In genomic region chr1:143054451-143055024, GRCm38 (mm10) we compare ENCODE assay signal across 20 mouse cellular contexts.
"Had no signal": no experiment of that assay in that cellular context is flagged by ENCODE, and none has a peak within 500 bp of the region (broad histone marks: within the 10 kb centered on the region; RNA-seq: fewer than 3 reads in every experiment).

No protein-coding gene starts in this region.

- H3K9ac ChIP-seq: liver, postnatal 0 days; lung, embryonic 15.5 days; midbrain, embryonic 12.5 days; neural tube, embryonic 13.5 days; neural tube, embryonic 15.5 days; stomach, embryonic 15.5 days had no signal

- H3K27me3 ChIP-seq: lung, embryonic 15.5 days; megakaryocyte, embryonic 14.5 days; midbrain, embryonic 12.5 days; neural tube, embryonic 13.5 days; neural tube, embryonic 15.5 days; stomach, embryonic 15.5 days had no signal

- H3K9me3 ChIP-seq: lung, embryonic 15.5 days; megakaryocyte, embryonic 14.5 days; midbrain, embryonic 12.5 days; neural tube, embryonic 13.5 days; neural tube, embryonic 15.5 days; stomach, embryonic 15.5 days had no signal

- H3K4me2 ChIP-seq: lung, embryonic 15.5 days; midbrain, embryonic 12.5 days; neural tube, embryonic 13.5 days; neural tube, embryonic 15.5 days; stomach, embryonic 15.5 days had no signal

- H3K4me1 ChIP-seq: lung, embryonic 15.5 days; megakaryocyte, embryonic 14.5 days; neural tube, embryonic 13.5 days; neural tube, embryonic 15.5 days; stomach, embryonic 15.5 days had no signal

- ATAC-seq: liver, postnatal 0 days; lung, postnatal 0 days; midbrain, embryonic 16.5 days had no signal

- DNase-seq: liver, postnatal 0 days; lung, adult 2 months; lung, postnatal 14 days; lung, postnatal 36 days; midbrain, embryonic 14.5 days; right cerebral cortex, postnatal 14 days; thymus, adult 2 months; thymus, postnatal 25 days; thymus, postnatal 4 days had no signal

- H3K36me3 ChIP-seq: lung, embryonic 15.5 days; midbrain, embryonic 12.5 days; neural tube, embryonic 13.5 days; neural tube, embryonic 15.5 days; stomach, embryonic 15.5 days had no signal

- H3K27ac ChIP-seq: lung, embryonic 15.5 days; macrophage; midbrain, embryonic 12.5 days; neural tube, embryonic 13.5 days; neural tube, embryonic 15.5 days; stomach, embryonic 15.5 days; stomach, postnatal 0 days had no signal

- H3K4me3 ChIP-seq: lung, embryonic 15.5 days; megakaryocyte, embryonic 14.5 days; midbrain, embryonic 12.5 days; myocyte; neural tube, embryonic 13.5 days; neural tube, embryonic 15.5 days; stomach, embryonic 15.5 days had no signal
